Mouse (Mus musculus): ENCODE measurements around the gene Gm1604a. TPM values are rescaled to one million over a fixed set of nuclear protein-coding genes. Genes with fewer than 3 reads are reported as not detected.
A peak's percentile ranks its signal among the peaks of the same experiment; 100 is the strongest.
"Not testable (repeated sequence)": the region's sequence is repeated elsewhere in the genome, so short reads cannot be mapped to it uniquely, and the experiment has no call there.

Gene Gm1604a
- polyA plus RNA-seq, 1 experiment from 2014 or later = 0.30 TPM

- not testable (repeated sequence) for H3K4me2 ChIP-seq; H3K27me3 ChIP-seq; H3K4me1 ChIP-seq (replicated peaks); H3K4me3 ChIP-seq; H3K36me3 ChIP-seq; H3K9me3 ChIP-seq; H3K27ac ChIP-seq (replicated peaks); H3K9ac ChIP-seq; ATAC-seq (ENCODE audit: low FRiP score, low read depth)
- WGBS = no CpG with 5 or more reads among the region's 5 CpGs
These were observed 59.2 kb downstream of the Gm1604a start for GRCm38 (mm10) chr17:7084523-7084922.

DNA sequence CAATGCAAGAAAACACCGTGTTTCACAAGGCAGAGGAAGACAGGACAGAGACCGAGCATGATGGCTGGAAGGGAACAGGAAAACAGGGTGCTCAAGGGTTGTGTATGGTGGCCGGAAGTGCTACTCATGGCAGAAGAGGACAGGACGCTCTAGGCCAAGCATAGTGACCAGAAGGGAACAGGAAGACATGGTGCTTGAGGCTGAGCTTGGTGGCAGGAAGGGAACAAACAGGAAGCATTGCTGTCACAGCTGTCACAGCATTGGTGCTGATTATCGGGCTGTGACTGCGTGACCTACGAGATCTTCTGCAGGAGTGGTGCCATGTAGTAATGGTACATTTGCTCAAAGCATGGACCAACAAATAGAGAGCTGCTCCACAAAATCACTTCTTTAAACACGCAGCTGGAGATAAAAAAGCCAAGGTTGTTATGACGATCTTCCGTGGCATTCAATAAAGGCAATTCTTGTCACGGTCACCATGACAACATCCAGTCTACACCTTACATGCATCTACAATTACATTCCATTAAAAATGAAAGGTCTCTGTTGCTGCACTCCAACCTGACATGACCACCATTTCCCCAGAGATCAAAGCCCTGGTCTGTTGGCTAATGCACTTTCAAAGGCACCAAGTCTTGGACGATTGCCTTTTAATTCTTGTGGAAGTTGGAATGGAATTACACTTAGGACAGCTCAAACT is 60.3 kb downstream of the Gm1604a start:
- not testable (repeated sequence) for H3K36me3 ChIP-seq; H3K4me3 ChIP-seq; H3K27me3 ChIP-seq; H3K27ac ChIP-seq (replicated peaks); ATAC-seq (ENCODE audit: low FRiP score, low read depth); H3K9ac ChIP-seq; H3K4me2 ChIP-seq; H3K9me3 ChIP-seq; H3K4me1 ChIP-seq (replicated peaks)
- WGBS = no CpG with 5 or more reads among the region's 12 CpGs

DNA sequence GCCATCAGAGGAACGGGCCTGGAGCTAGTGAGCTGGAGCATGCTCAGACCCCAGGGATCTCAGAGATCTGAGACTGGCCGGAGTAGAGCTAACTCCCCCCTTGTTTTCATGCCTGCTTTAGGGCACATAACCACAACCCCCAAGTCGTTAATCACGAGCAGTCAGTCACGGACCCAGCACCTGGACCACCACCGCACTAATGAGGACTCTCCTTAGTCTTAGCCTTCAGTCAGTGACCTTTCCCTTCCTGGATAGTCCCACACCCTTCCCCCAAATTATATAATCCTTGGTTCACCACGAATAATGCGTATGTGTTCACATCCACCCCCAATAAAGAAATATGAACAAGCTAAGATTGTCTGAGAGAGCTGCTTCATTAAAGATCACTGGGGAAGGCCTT is 61.5 kb downstream of the Gm1604a start:
- 78% methylated on average over 6 of the region's 8 CpGs for WGBS
- H3K27ac ChIP-seq (replicated peaks); H3K9me3 ChIP-seq; H3K4me3 ChIP-seq; H3K4me2 ChIP-seq; ATAC-seq (ENCODE audit: low FRiP score, low read depth); H3K9ac ChIP-seq; H3K36me3 ChIP-seq; H3K4me1 ChIP-seq (replicated peaks); H3K27me3 ChIP-seq: not testable (repeated sequence)

- H3K9me3 ChIP-seq; H3K27me3 ChIP-seq; H3K4me1 ChIP-seq (replicated peaks); H3K36me3 ChIP-seq; H3K4me3 ChIP-seq; H3K4me2 ChIP-seq; H3K9ac ChIP-seq; H3K27ac ChIP-seq (replicated peaks): not testable (repeated sequence)
- ATAC-seq (ENCODE audit: low FRiP score, low read depth) = peak; percentile 84
- no CpG with 5 or more reads among the region's 12 CpGs for WGBS
These were observed 72.6 kb downstream of the Gm1604a start for GRCm38 (mm10) chr17:7097835-7098519.

DNA sequence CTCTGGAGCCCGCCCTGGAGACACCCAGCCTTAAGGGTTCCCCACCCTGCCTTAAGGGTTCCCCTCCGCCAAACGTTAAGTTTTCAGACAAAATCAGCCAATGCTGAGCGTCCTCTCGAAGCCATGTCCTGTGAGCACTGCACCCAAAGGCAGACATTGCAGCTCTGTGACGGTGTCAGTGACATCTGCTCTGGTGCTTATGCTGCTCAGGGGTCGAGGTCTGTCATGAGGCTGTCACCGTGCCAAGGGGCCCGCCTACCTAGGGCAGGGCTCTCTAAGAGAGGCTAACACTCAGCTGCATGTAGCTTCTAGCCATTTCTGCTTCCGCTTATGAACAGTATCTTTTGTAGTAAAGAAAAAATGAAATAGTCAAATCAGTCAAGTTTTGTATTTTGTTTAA is 73.7 kb downstream of the Gm1604a start:
- H3K27ac ChIP-seq (replicated peaks); H3K4me2 ChIP-seq; H3K4me3 ChIP-seq; H3K27me3 ChIP-seq; H3K36me3 ChIP-seq; H3K4me1 ChIP-seq (replicated peaks); H3K9me3 ChIP-seq; ATAC-seq (ENCODE audit: low FRiP score, low read depth); H3K9ac ChIP-seq: not testable (repeated sequence)
- 67% methylated on average over 9 of the region's 10 CpGs for WGBS

- H3K27ac ChIP-seq (replicated peaks); H3K4me2 ChIP-seq; H3K4me1 ChIP-seq (replicated peaks); H3K9me3 ChIP-seq; H3K36me3 ChIP-seq; ATAC-seq (ENCODE audit: low FRiP score, low read depth); H3K9ac ChIP-seq; H3K4me3 ChIP-seq; H3K27me3 ChIP-seq: not testable (repeated sequence)
- no CpG with 5 or more reads among the region's 7 CpGs for WGBS
These were observed 77.6 kb downstream of the Gm1604a start for GRCm38 (mm10) chr17:7102945-7103344.

DNA sequence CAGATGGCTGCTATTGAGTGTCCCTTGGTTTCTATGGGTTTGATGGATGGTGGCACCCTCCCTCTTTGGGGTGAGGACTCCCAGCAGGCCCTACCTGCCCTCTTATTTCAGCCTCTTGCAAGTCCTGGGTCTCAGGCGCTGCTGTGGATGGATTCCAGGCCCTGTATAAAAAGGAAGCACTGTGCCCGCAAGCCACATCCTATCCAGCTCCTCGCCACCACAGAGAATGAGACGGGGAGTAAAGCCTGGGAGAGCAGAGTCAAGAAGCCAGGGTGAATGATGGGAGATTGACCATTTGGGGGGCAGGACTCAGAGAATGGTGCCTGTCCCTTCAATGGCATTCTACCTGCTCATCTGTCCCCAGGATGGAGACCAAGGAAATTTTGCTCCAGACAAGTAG is 86.3 kb downstream of the Gm1604a start:
- not testable (repeated sequence) for H3K27me3 ChIP-seq; H3K27ac ChIP-seq (replicated peaks); H3K4me3 ChIP-seq; H3K36me3 ChIP-seq; H3K4me2 ChIP-seq; H3K9me3 ChIP-seq; H3K9ac ChIP-seq; H3K4me1 ChIP-seq (replicated peaks); ATAC-seq (ENCODE audit: low FRiP score, low read depth)
- WGBS = 87% methylated on average over 4 of the region's 4 CpGs

GRCm38 (mm10) chr17:7116265-7116664 is 90.9 kb downstream of the Gm1604a start:
- not testable (repeated sequence) for H3K27me3 ChIP-seq; H3K4me2 ChIP-seq; H3K9me3 ChIP-seq; H3K9ac ChIP-seq; H3K27ac ChIP-seq (replicated peaks); ATAC-seq (ENCODE audit: low FRiP score, low read depth); H3K4me1 ChIP-seq (replicated peaks); H3K36me3 ChIP-seq; H3K4me3 ChIP-seq
- WGBS = 89% methylated on average over 6 of the region's 8 CpGs

GRCm38 (mm10) chr17:7120835-7121234 is 95.5 kb downstream of the Gm1604a start:
- 85% methylated on average over 3 of the region's 3 CpGs for WGBS
- not testable (repeated sequence) for H3K36me3 ChIP-seq; H3K9ac ChIP-seq; H3K4me3 ChIP-seq; H3K27me3 ChIP-seq; H3K27ac ChIP-seq (replicated peaks); ATAC-seq (ENCODE audit: low FRiP score, low read depth); H3K4me2 ChIP-seq; H3K4me1 ChIP-seq (replicated peaks); H3K9me3 ChIP-seq

GRCm38 (mm10) chr17:7122554-7122953 is 97.2 kb downstream of the Gm1604a start:
- not testable (repeated sequence) for H3K27ac ChIP-seq (replicated peaks); H3K4me3 ChIP-seq; H3K9me3 ChIP-seq; ATAC-seq (ENCODE audit: low FRiP score, low read depth); H3K27me3 ChIP-seq; H3K4me1 ChIP-seq (replicated peaks); H3K4me2 ChIP-seq; H3K36me3 ChIP-seq; H3K9ac ChIP-seq
- 86% methylated on average over 11 of the region's 11 CpGs for WGBS

DNA sequence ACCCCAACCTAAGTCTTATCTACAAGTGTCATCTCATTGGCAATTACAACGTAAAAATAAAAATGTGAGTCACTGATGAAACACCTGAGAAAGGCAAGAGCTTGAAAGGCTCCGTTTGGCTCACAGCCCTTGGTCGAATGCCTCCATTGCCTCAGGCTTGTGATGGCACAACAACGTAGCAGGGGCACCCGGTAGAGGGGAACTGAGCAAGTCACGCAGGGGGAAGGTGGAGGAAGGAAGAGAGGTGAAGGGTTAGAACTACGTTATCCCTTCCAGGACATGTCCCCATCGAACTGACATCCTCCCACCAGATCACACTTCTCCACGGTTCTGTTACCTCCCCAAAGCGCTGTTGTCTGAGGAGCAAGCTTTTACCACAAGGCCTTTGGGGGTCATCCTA is 101.1 kb downstream of the Gm1604a start:
- H3K4me2 ChIP-seq; H3K4me1 ChIP-seq (replicated peaks); H3K4me3 ChIP-seq; H3K36me3 ChIP-seq; H3K27ac ChIP-seq (replicated peaks); ATAC-seq (ENCODE audit: low FRiP score, low read depth); H3K27me3 ChIP-seq; H3K9me3 ChIP-seq; H3K9ac ChIP-seq: not testable (repeated sequence)
- WGBS = 87% methylated on average over 7 of the region's 10 CpGs

DNA sequence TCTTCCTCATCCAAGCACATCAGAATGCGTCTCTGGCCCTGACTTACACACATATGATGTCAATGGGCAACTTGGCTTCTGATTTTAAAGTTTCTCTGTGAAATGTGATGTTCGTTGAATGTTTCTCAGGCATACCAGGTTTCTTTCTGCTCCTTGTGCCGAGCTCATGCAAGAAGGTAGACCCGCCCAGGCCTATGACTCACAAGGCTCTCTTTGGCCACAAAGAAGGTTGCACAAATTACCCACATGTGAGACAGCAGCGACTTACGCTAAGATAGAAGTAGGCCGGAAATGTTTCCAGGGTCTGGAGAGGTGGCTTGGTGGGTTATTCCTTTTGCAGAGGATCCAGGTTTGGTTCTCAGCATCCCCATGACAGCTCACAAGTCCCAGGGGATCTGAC is 108.6 kb downstream of the Gm1604a start:
- ATAC-seq (ENCODE audit: low FRiP score, low read depth) = not testable (repeated sequence)

DNA sequence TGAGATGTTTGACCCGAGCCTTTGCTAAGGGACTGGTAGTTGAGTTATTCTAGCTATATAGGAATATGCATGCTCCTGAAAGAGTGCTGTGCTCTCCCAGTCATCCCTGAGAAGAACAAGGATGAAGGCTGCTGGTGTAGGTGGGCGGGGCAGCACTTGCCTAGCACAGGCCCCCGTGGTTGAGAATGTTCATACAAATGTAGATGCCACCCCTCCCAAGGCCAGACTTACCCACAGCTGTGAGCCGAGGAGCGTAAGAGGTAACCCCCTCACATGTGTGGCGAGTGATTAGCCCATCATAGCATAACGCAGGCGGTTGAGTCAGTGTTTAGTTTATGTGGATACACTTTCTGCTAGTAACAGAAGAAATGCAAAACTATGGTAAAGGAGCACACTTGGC is 109.9 kb downstream of the Gm1604a start:
- not testable (repeated sequence) for H3K27ac ChIP-seq (replicated peaks); H3K4me1 ChIP-seq (replicated peaks); H3K4me3 ChIP-seq; H3K4me2 ChIP-seq; ATAC-seq (ENCODE audit: low FRiP score, low read depth); H3K9me3 ChIP-seq; H3K36me3 ChIP-seq; H3K9ac ChIP-seq; H3K27me3 ChIP-seq
- 87% methylated on average over 7 of the region's 8 CpGs for WGBS

More for the DNA sequence above, 108.6 kb downstream of the Gm1604a start:
- no CpG with 5 or more reads among the region's 7 CpGs for WGBS
- not testable (repeated sequence) for H3K4me2 ChIP-seq; H3K27ac ChIP-seq (replicated peaks); H3K27me3 ChIP-seq; H3K4me1 ChIP-seq (replicated peaks); H3K4me3 ChIP-seq; H3K9ac ChIP-seq; H3K36me3 ChIP-seq; H3K9me3 ChIP-seq
